ENCODE assay signal across 17 mouse cellular contexts in genomic region chr7:99156737-99157136, GRCm38 (mm10).
"Had no signal": no experiment of that assay in that cellular context is flagged by ENCODE, and none has a peak within 500 bp of the region (broad histone marks: within the 10 kb centered on the region; RNA-seq: fewer than 3 reads in every experiment).

No protein-coding gene starts in this region.

- H3K36me3 ChIP-seq: lung, embryonic 15.5 days; midbrain, embryonic 13.5 days; midbrain, embryonic 15.5 days; neural tube, embryonic 12.5 days; stomach, embryonic 15.5 days had no signal

- H3K9me3 ChIP-seq: lung, embryonic 15.5 days; megakaryocyte, embryonic 14.5 days; midbrain, embryonic 13.5 days; midbrain, embryonic 15.5 days; neural tube, embryonic 12.5 days; stomach, embryonic 15.5 days had no signal

- H3K27ac ChIP-seq: lung, embryonic 15.5 days; macrophage; midbrain, embryonic 13.5 days; midbrain, embryonic 15.5 days; neural tube, embryonic 12.5 days; stomach, embryonic 15.5 days; stomach, postnatal 0 days had no signal

- H3K4me3 ChIP-seq: lung, embryonic 15.5 days; megakaryocyte, embryonic 14.5 days; midbrain, embryonic 13.5 days; midbrain, embryonic 15.5 days; neural tube, embryonic 12.5 days; stomach, embryonic 15.5 days had no signal

- H3K9ac ChIP-seq: lung, embryonic 15.5 days; midbrain, embryonic 13.5 days; midbrain, embryonic 15.5 days; neural tube, embryonic 12.5 days; stomach, embryonic 15.5 days had no signal

- H3K27me3 ChIP-seq: lung, embryonic 15.5 days; midbrain, embryonic 13.5 days; midbrain, embryonic 15.5 days; neural tube, embryonic 12.5 days; stomach, embryonic 15.5 days had no signal

- DNase-seq: lung, adult 2 months; lung, postnatal 14 days; lung, postnatal 36 days; right cerebral cortex, postnatal 14 days; thymus, adult 2 months; thymus, postnatal 14 days; thymus, postnatal 36 days had no signal

- H3K4me2 ChIP-seq: midbrain, embryonic 11.5 days; midbrain, embryonic 13.5 days; midbrain, embryonic 15.5 days; stomach, embryonic 15.5 days had no signal

- ATAC-seq: lung, postnatal 0 days; midbrain, embryonic 13.5 days; midbrain, embryonic 15.5 days had no signal
